Mouse (Mus musculus) ES-E14 (cell line): ENCODE results near the gene Pcbp1. TPM values are rescaled to one million over a fixed set of nuclear protein-coding genes. Genes with fewer than 3 reads are reported as not detected.

Source experiments
- DNase-seq: peaks from one replicate; pipeline ENCODE4 v3.0.0-alpha.2; 2013; ENCODE audit warnings: low read depth, low spot score
- H3K27ac ChIP-seq: 2 replicates; pipeline ENCODE4 v1.5.1; 2012; ENCODE audit warnings: low read depth, mild to moderate bottlenecking, low read length, moderate library complexity, mixed read lengths; ENCODE audit not compliant: poor library complexity, insufficient read depth, severe bottlenecking
- H3K36me3 ChIP-seq: 2 replicates; pipeline ENCODE4 v1.6.1; 2012; ENCODE audit warnings: mild to moderate bottlenecking, low read length, moderate library complexity, mixed read lengths; ENCODE audit not compliant: control insufficient read depth, poor library complexity, insufficient read depth, severe bottlenecking
- H3K4me1 ChIP-seq, 2 experiments: fragments of 150-350 bp in 1 of 2; sonication (generic) in 1 of 2; 2 replicates each; pipeline ENCODE4 v1.6.1; 2012; ENCODE audit warnings: low read length in 2 of 2, mild to moderate bottlenecking in 1 of 2, mixed read lengths in 1 of 2; ENCODE audit not compliant: control insufficient read depth in 2 of 2, insufficient read depth in 2 of 2, poor library complexity in 1 of 2
- H3K4me3 ChIP-seq, 2 experiments: fragments of 150-350 bp in 1 of 2; sonication (generic) in 1 of 2; 2 replicates each; pipeline ENCODE4 v1.5.1; 2012; ENCODE audit warnings: low read length in 2 of 2, low read depth in 1 of 2, mild to moderate bottlenecking in 1 of 2, mixed read lengths in 1 of 2; ENCODE audit not compliant: insufficient read depth in 1 of 2, poor library complexity in 1 of 2, severe bottlenecking in 1 of 2
- H3K9ac ChIP-seq: 2 replicates; pipeline ENCODE4 v1.6.1; 2012; ENCODE audit warnings: low read depth, mild to moderate bottlenecking, low read length, mixed read lengths; ENCODE audit not compliant: poor library complexity, insufficient read depth, severe bottlenecking
- H3K9me3 ChIP-seq: fragments of 150-350 bp; sonication (generic); 2 replicates; pipeline ENCODE4 v1.6.1; 2012; ENCODE audit warnings: low read depth, mild to moderate bottlenecking, low read length; ENCODE audit not compliant: control insufficient read depth, insufficient read depth
- CHD2 ChIP-seq: IDR thresholded peaks from 2 replicates; pipeline ENCODE4 v1.6.1; 2014; ENCODE audit warnings: mild to moderate bottlenecking, low read depth, low read length, inconsistent platforms
- HCFC1 ChIP-seq: IDR thresholded peaks from 2 replicates; pipeline ENCODE4 v1.6.1; 2012; ENCODE audit warnings: low read length, inconsistent platforms, borderline replicate concordance; ENCODE audit not compliant: insufficient read depth
- MAFK ChIP-seq: IDR thresholded peaks from 2 replicates; pipeline ENCODE4 v1.6.1; 2014; ENCODE audit warnings: mild to moderate bottlenecking, low read depth, low read length, inconsistent platforms; ENCODE audit not compliant: insufficient read depth
- ZC3H11A ChIP-seq: IDR thresholded peaks from 2 replicates; pipeline ENCODE4 v1.6.1; 2012; ENCODE audit warnings: low read depth, mild to moderate bottlenecking, inconsistent platforms, low read length, borderline replicate concordance
- ZNF384 ChIP-seq: IDR thresholded peaks from 2 replicates; pipeline ENCODE4 v1.6.1; 2012; ENCODE audit warnings: low read depth, low read length, inconsistent platforms
- in situ Hi-C, 2 experiments: fragments of 600-800 bp; cut with MboI; formaldehyde crosslinking; loops; one replicate each; pipeline ENCODE4 v1.15.1; 2025; ENCODE audit warnings: low sequenced_read_pairs in 2 of 2, inconsistent platforms in 1 of 2; ENCODE audit not compliant: unreplicated experiment in 2 of 2
- total RNA-seq: library from RNA; depleted of rRNA; stranded (reverse); fragments of 300-350 nt; gene quantifications from 2 replicates; pipeline ENCODE4 v1.2.3, GENCODE M21; 2012

Pcbp1 gene
- total RNA-seq, 1 experiment, result 102 TPM

- Histone ChIP-seq H3K27ac (no peak overlapping the region), H3K4me1 (0 out of 4 replicates have a peak, but pooled peaks cover 0 to 1% of the 10 kb centered on the region in 2 experiments), H3K4me3 (no peak overlapping the region), H3K36me3 (no peaks in the 10 kb centered on the region), H3K9ac (no peak overlapping the region), H3K9me3 (no peaks in the 10 kb centered on the region)
- in situ Hi-C loops, result no loop called here
- no peak for DNase-seq
- TF ChIP-seq ZNF384, result no peak
- no peak for TF ChIP-seq ZC3H11A
- no peak for TF ChIP-seq HCFC1
Measured at GRCm38 (mm10) chr6:86480189-86480831, 45.8 kb downstream of the Pcbp1 start.

- H3K4me3 ChIP-seq, result no peak overlapping the region
- no peak for DNase-seq
- in situ Hi-C loops, result no loop called here
- no peak overlapping the region for H3K27ac ChIP-seq
- H3K4me1 ChIP-seq, result 0 out of 4 replicates have a peak, but pooled peaks cover 0 to 1% of the 10 kb centered on the region in 2 experiments
- H3K9me3 ChIP-seq, result no peaks in the 10 kb centered on the region
- no peaks in the 10 kb centered on the region for H3K36me3 ChIP-seq
- no peak overlapping the region for H3K9ac ChIP-seq
- TF ChIP-seq CHD2, result no peak
- no peak for TF ChIP-seq ZC3H11A
- no peak for TF ChIP-seq ZNF384
- no peak for TF ChIP-seq MAFK
Measured at GRCm38 (mm10) chr6:86479816-86480188, 46.3 kb downstream of the Pcbp1 start.

GRCm38 (mm10) chr6:86479311-86479710 lies 46.8 kb downstream of the Pcbp1 start:
- DNase-seq, result no peak
- TF ChIP-seq ZC3H11A (no peak), ZNF384 (no peak), MAFK (no peak), CHD2 (no peak), HCFC1 (no peak)
- 0 out of 4 replicates have a peak, but pooled peaks cover 0 to 1% of the 10 kb centered on the region in 2 experiments for H3K4me1 ChIP-seq
- H3K9me3 ChIP-seq, result no peaks in the 10 kb centered on the region
- H3K27ac ChIP-seq, result no peak overlapping the region
- no peak overlapping the region for H3K4me3 ChIP-seq
- in situ Hi-C loops, result no loop called here
- H3K36me3 ChIP-seq, result no peaks in the 10 kb centered on the region
- no peak overlapping the region for H3K9ac ChIP-seq

- no peak for TF ChIP-seq HCFC1
- TF ChIP-seq MAFK, result no peak
- no peak for TF ChIP-seq CHD2
- no peak for TF ChIP-seq ZC3H11A
- TF ChIP-seq ZNF384, result no peak
- DNase-seq, result no peak
- Histone ChIP-seq H3K4me1 (peaks cover 1 to 2% of the 10 kb centered on the region in 2 experiments; a peak in 1 of 4 replicates), H3K27ac (no peak overlapping the region), H3K36me3 (no peaks in the 10 kb centered on the region), H3K9ac (no peak overlapping the region), H3K9me3 (no peaks in the 10 kb centered on the region), H3K4me3 (no peak overlapping the region)
- in situ Hi-C loops, result no loop called here
Measured at GRCm38 (mm10) chr6:86476931-86477330, 49.2 kb downstream of the Pcbp1 start.
